Mouse (Mus musculus) lung, embryonic 14.5 days (tissue): ENCODE measurements around the gene Angptl1. TPM values are rescaled to one million over a fixed set of nuclear protein-coding genes. Genes with fewer than 3 reads are reported as not detected.

Source experiments
- ATAC-seq: fragments of 200-750 bp; cut with Nextera tagmentation; 2 replicates; pipeline ENCODE4 v1.8.0; 2017; ENCODE audit warnings: mild to moderate bottlenecking, moderate TSS enrichment, moderate library complexity; ENCODE audit not compliant: insufficient read depth
- DNase-seq: peaks from one replicate; pipeline ENCODE4 v3.0.0-alpha.2; 2015
- H3K27ac ChIP-seq: fragments of 300-500 bp; sonication (generic); 2 replicates; pipeline ENCODE4 v1.5.1; 2014; ENCODE audit warnings: low read depth, mild to moderate bottlenecking, moderate library complexity
- H3K27me3 ChIP-seq: fragments of 300-500 bp; sonication (generic); 2 replicates; pipeline ENCODE4 v1.6.1; 2014; ENCODE audit warnings: low read length, control low read depth; ENCODE audit not compliant: insufficient read depth
- H3K36me3 ChIP-seq: fragments of 300-500 bp; sonication (generic); 2 replicates; pipeline ENCODE4 v1.6.1; 2014; ENCODE audit warnings: control low read depth; ENCODE audit not compliant: insufficient read depth
- H3K4me1 ChIP-seq: fragments of 300-500 bp; sonication (generic); 2 replicates; pipeline ENCODE4 v1.6.1; 2014; ENCODE audit warnings: antibody characterized with exemption, control low read depth; ENCODE audit not compliant: insufficient read depth
- H3K4me2 ChIP-seq: fragments of 300-500 bp; sonication (generic); 2 replicates; pipeline ENCODE4 v1.6.1; 2014; ENCODE audit warnings: mild to moderate bottlenecking
- H3K4me3 ChIP-seq: fragments of 300-500 bp; sonication (generic); 2 replicates; pipeline ENCODE4 v1.5.1; 2014; ENCODE audit warnings: low read depth, low read length
- H3K9ac ChIP-seq: fragments of 300-500 bp; sonication (generic); 2 replicates; pipeline ENCODE4 v1.6.1; 2014
- H3K9me3 ChIP-seq: fragments of 300-500 bp; sonication (generic); 2 replicates; pipeline ENCODE4 v1.6.1; 2016; ENCODE audit warnings: low read depth, low read length, control low read depth
- CTCF ChIP-seq: IDR thresholded peaks from 2 replicates; pipeline ENCODE4 v1.5.1; 2016; ENCODE audit warnings: antibody characterized with exemption, low read depth
- WGBS: fragments of 180-500 bp; shearing (Covaris S2); extraction: QIAGEN DNeasy Blood & Tissue Kit; methylation state at CpG from one replicate; pipeline ENCODE4 v1.1.7; 2014; 5-methylcytosine and 5-hydroxymethylcytosine counted together
- polyA plus RNA-seq: library from polyadenylated mRNA; unstranded; fragments of >200 nt; fragmentation: Nextera tagmentation; extraction: Ambion mirVana; gene quantifications from 2 replicates; pipeline ENCODE4 v1.2.1, GENCODE M21; 2014

The Angptl1 gene
- polyA plus RNA-seq, result 1.2 and 1.8 TPM in 2 replicates

- 0 out of 2 replicates have a peak, but pooled peaks have one; percentile 47 for ATAC-seq
Measured at GRCm38 (mm10) chr1:156838177-156838576, at the start of gene Angptl1. Gene Angptl1 (plus strand): TSS chr1:156838562.

GRCm38 (mm10) chr1:156789844-156790490 is 48.4 kb upstream of the Angptl1 start:
- H3K36me3 ChIP-seq, result no peaks in the 10 kb centered on the region
- H3K9ac ChIP-seq, result no peak overlapping the region
- no peak overlapping the region for H3K4me2 ChIP-seq
- H3K27ac ChIP-seq, result no peak overlapping the region
- no peaks in the 10 kb centered on the region for H3K27me3 ChIP-seq
- ATAC-seq, result no peak
- no peak for TF ChIP-seq CTCF
- H3K9me3 ChIP-seq, result no peaks in the 10 kb centered on the region
- H3K4me3 ChIP-seq, result no peak overlapping the region
- 0 out of 2 replicates have a peak, but pooled peaks cover 3% of the 10 kb centered on the region for H3K4me1 ChIP-seq
- WGBS, result 34% methylated on average over 5 of the region's 5 CpGs
- DNase-seq, result no peak

More at GRCm38 (mm10) chr1:156838177-156838576, at the start of gene Angptl1:
- no peak for DNase-seq
- H3K4me2 ChIP-seq, result peak within 1 kb of the TSS; percentile 58
- TF ChIP-seq CTCF, result no peak
- no peaks in the 10 kb centered on the region for H3K36me3 ChIP-seq
- peaks cover under 1% of the 10 kb centered on the region; the same call in 1 of the 2 replicates for H3K4me1 ChIP-seq
- no peaks in the 10 kb centered on the region for H3K9me3 ChIP-seq
- peak within 1 kb of the TSS; percentile 11; the same call in 1 of the 2 replicates for H3K4me3 ChIP-seq
- peak within 1 kb of the TSS; percentile 21; the same call in 1 of the 2 replicates for H3K27ac ChIP-seq
- H3K27me3 ChIP-seq, result no peaks in the 10 kb centered on the region
- 33% methylated on average over 4 of the region's 4 CpGs for WGBS
- H3K9ac ChIP-seq, result peak within 1 kb of the TSS; percentile 34; the same call in 1 of the 2 replicates

GRCm38 (mm10) chr1:156796251-156796650 is 42.1 kb upstream of the Angptl1 start:
- DNase-seq, result no peak
- no peak overlapping the region for H3K27ac ChIP-seq
- H3K4me3 ChIP-seq, result no peak overlapping the region
- H3K4me2 ChIP-seq, result no peak overlapping the region
- TF ChIP-seq CTCF, result no peak
- H3K36me3 ChIP-seq, result no peaks in the 10 kb centered on the region
- 51% methylated on average over 9 of the region's 9 CpGs for WGBS
- H3K9me3 ChIP-seq, result no peaks in the 10 kb centered on the region
- no peaks in the 10 kb centered on the region for H3K4me1 ChIP-seq
- H3K27me3 ChIP-seq, result no peaks in the 10 kb centered on the region
- no peak for ATAC-seq
- no peak overlapping the region for H3K9ac ChIP-seq

GRCm38 (mm10) chr1:156801276-156801675 is 37.1 kb upstream of the Angptl1 start:
- H3K27ac ChIP-seq, result no peak overlapping the region
- no peak overlapping the region for H3K4me2 ChIP-seq
- no peaks in the 10 kb centered on the region for H3K4me1 ChIP-seq
- no peaks in the 10 kb centered on the region for H3K27me3 ChIP-seq
- H3K4me3 ChIP-seq, result no peak overlapping the region
- no peak overlapping the region for H3K9ac ChIP-seq
- TF ChIP-seq CTCF, result no peak
- H3K9me3 ChIP-seq, result no peaks in the 10 kb centered on the region
- no peak for DNase-seq
- ATAC-seq, result no peak
- H3K36me3 ChIP-seq, result no peaks in the 10 kb centered on the region
- WGBS, result 58% methylated on average over 6 of the region's 6 CpGs

GRCm38 (mm10) chr1:156808332-156808731 is 30.0 kb upstream of the Angptl1 start:
- WGBS, result 53% methylated on average over 10 of the region's 10 CpGs
- no peak overlapping the region for H3K4me2 ChIP-seq
- peaks cover 3% of the 10 kb centered on the region; the same call in 1 of the 2 replicates for H3K4me1 ChIP-seq
- no peaks in the 10 kb centered on the region for H3K27me3 ChIP-seq
- no peak overlapping the region for H3K4me3 ChIP-seq
- H3K9me3 ChIP-seq, result no peaks in the 10 kb centered on the region
- no peak for TF ChIP-seq CTCF
- no peak for ATAC-seq
- DNase-seq, result peak; percentile 39
- H3K36me3 ChIP-seq, result peaks cover 5% of the 10 kb centered on the region; the same call in 1 of the 2 replicates
- peak overlapping the region; percentile 50; the same call in 1 of the 2 replicates for H3K27ac ChIP-seq
- no peak overlapping the region for H3K9ac ChIP-seq

GRCm38 (mm10) chr1:156811928-156812327 is 26.4 kb upstream of the Angptl1 start:
- no peak for TF ChIP-seq CTCF
- 64% methylated on average over 7 of the region's 7 CpGs for WGBS
- ATAC-seq, result no peak
- Histone ChIP-seq H3K36me3 (peaks cover 9% of the 10 kb centered on the region; the same call in 1 of the 2 replicates), H3K27ac (no peak overlapping the region), H3K9me3 (no peaks in the 10 kb centered on the region), H3K4me1 (peaks cover 3% of the 10 kb centered on the region; the same call in 1 of the 2 replicates), H3K4me2 (no peak overlapping the region), H3K4me3 (no peak overlapping the region), H3K27me3 (no peaks in the 10 kb centered on the region), H3K9ac (no peak overlapping the region)
- no peak for DNase-seq

GRCm38 (mm10) chr1:156812716-156813115 is 25.6 kb upstream of the Angptl1 start:
- Histone ChIP-seq H3K4me2 (no peak overlapping the region), H3K27me3 (no peaks in the 10 kb centered on the region), H3K4me1 (peaks cover 3% of the 10 kb centered on the region; the same call in 1 of the 2 replicates), H3K27ac (no peak overlapping the region), H3K9ac (no peak overlapping the region), H3K9me3 (no peaks in the 10 kb centered on the region), H3K36me3 (peaks cover 14% of the 10 kb centered on the region), H3K4me3 (no peak overlapping the region)
- ATAC-seq (0 out of 2 replicates have a peak, but pooled peaks have one; percentile 28), DNase-seq (peak; percentile 73)
- no peak for TF ChIP-seq CTCF
- WGBS, result 27% methylated on average over 8 of the region's 8 CpGs
